Mouse (Mus musculus): ENCODE data around the gene H2-Ob.

The H2-Ob gene

DNA sequence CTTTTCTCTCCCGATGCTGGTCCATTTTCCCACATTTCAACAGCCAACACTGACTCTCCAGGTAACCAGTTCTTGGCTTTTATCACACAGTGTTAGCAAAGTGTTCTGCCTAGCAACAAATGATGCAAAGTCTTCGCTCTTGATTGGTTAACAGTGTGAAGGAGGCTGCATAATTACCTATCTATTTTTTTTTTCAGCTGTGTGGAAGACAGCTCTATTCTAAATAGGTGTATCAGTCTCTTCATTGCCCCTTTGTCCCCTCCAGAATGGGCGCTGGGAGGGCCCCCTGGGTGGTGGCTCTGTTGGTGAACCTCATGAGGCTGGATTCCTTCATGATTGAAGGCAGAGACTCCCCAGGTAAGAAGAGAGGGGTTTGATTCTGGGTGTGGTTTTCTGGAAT, at the start of gene H2-Ob:
TSS of gene H2-Ob (plus strand) at position 198 of the 400 bp plus-strand sequence.
- DNase-seq = peak; percentile 73

DNA sequence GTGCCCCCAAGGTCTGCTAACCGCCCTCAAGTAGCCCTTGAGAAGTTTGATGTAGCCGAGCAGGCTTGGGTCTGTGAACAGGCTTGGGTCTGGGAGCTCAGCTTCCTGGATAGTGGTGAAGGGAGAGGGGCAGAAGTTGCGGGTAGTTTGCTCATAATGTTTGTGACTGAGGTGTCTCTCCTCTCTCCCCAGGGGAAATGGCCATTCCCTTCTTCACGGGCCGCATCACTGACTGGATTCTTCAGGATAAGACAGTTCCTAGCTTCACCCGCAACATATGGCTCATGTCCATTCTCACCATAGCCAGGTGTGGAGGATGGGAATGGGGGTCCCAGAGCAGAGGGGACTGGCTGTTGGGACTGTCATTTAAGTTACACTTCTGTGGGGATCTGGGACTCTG, 49.7 kb upstream of the H2-Ob start:
- no peak for DNase-seq

DNA sequence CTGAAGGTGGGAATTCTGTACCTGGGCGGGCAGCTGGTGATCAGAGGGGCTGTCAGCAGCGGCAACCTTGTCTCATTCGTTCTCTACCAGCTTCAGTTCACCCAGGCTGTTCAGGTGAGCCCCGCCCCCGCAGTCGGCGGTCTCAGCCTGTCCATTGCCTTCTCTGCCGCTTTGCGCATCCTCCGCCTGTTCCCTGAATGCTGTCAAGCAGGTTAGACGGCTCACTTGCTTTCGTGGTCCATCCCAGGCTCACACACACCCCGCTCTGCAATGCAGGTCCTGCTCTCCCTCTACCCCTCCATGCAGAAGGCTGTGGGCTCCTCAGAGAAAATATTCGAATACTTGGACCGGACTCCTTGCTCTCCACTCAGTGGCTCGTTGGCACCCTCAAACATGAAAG, 45.9 kb upstream of the H2-Ob start:
- DNase-seq = no peak

DNA sequence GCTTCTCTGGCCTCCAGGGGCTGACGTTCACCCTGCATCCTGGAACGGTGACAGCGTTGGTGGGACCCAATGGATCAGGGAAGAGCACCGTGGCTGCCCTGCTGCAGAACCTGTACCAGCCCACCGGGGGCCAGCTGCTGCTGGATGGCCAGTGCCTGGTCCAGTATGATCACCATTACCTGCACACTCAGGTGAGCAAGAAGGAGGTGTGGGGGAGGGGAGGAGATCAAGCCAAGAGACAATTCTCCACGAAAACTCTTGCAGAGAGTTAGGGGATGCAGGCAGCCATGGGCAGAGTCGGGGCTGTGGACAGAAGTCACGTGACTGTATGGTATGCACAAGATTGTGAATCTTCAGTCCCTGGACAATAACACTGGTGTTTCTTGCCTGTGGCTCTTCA, 45.2 kb upstream of the H2-Ob start:
- DNase-seq = no peak

DNA sequence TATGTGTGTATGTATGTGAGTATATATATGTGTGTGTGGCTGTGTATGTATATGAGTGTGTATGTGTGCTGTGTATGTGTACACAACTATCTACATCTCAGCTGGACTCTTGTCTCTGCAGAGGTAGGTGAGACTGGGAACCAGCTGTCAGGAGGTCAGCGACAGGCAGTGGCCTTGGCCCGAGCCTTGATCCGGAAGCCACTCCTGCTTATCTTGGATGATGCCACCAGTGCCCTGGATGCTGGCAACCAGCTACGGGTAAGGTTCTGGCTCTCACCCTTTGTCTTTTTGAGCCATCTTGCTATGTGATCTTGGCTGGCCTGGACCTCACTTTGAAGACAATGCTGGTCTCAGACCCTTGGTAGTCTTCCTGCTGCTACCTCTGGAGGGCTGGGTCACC, 44.0 kb upstream of the H2-Ob start:
- no peak for DNase-seq

DNA sequence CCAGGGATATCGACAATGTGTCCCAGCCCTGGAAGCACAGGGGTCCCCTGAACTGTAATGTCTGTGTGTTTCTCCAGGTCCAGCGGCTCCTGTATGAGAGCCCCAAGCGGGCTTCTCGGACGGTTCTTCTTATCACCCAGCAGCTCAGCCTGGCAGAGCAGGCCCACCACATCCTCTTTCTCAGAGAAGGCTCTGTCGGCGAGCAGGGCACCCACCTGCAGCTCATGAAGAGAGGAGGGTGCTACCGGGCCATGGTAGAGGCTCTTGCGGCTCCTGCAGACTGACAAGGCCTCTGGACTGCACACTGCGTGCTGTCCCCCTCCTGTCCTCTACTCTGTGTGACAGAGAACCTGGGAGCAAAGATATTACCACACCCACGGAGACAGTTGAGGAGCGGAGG, 42.2 kb upstream of the H2-Ob start:
- DNase-seq = no peak

DNA sequence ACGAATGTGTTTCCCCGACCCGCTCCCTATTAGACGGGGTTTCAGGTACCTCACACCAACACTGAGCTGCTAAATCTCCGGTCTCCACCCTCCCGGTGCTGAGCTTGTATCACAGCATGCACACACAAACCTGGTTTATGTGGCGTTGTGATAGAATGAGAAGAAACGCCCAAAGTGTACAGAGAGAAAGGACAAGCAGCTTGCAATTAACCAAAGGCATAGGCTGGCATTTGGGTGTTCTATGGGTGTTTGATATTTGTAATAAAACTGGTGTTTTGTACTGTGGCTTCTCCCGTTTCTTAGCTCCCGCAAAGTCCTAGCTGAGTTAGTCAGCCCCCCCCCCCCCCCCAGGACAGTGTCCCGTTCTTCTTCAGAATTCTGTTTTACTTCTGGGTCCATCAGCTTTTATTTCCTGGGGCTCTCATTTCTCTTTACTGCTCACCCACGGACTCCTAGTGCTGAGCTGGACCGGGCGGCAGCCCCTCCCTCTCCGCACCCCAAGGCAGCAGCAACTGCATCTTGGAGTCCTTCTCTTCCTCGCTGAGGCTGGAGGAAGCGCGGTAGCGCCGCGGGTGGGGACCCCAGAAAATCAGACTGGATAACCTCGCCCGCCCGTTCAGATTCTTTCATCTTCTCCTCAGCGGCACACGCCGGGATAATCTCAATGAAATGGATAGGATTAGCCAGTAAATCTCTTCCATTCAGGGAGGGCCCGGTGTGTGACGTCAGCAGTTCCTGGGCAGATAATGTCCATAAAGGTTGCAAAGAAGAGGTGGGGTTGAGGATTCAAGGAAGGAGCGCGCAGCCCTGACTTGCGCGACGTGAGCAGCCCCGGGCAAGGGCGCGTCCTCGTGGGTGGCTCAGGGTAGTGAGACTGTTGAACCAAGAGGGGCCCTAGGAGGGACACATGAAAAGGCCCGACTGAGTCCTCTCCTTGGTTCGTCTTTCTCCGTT, 41.5 kb upstream of the H2-Ob start, which contains the start of gene Psmb8:
TSS of gene Psmb8 (plus strand) at position 781 of the 954 bp plus-strand sequence.
- DNase-seq = peak; percentile 93

DNA sequence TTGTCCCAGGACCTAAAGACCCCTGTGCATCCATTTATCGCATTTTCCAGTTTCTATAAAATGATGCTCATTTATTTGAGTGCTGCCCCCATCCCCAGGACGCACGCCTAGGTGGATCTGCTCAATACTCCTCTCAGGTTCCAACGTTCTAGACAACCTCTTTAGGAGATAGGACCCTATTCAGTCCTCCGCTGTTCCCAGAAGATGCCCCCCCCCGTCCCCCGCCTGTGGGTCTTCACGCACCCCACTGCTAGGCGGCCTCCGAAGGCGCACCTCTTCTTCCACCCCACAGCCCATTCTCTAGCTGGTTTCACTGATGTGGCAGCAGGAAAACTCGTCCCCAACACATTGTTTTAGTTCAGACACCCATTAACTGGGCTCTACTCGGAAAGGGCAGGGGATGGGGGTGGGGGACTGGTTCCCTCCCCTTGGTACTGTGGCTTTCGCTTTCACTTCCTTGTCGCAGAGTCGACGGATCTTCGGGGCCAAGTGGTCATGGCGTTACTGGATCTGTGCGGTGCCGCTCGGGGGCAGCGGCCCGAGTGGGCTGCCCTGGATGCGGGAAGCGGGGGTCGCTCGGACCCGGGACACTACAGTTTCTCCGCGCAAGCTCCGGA, 40.7 kb upstream of the H2-Ob start:
- peak; percentile 64 for DNase-seq

DNA sequence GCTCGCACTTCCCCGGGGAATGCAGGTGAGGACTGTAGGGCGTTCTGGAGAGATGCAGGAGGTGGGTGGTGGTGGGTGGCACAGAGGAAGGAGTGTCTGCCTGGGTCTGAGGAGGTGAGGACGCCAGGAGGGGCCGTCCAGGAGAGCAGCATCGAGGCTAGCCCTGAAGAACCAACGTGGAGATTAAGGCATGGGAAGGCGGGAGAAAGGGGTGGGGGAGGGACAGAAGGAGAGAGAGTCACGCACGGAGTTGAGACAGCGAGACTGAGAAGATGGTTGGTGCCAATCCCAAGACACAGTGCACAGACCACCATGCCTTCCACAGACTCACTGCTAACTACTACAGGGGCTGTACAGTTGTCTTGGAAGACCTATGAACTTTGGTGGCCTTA, 40.2 kb upstream of the H2-Ob start:
- no peak for DNase-seq

DNA sequence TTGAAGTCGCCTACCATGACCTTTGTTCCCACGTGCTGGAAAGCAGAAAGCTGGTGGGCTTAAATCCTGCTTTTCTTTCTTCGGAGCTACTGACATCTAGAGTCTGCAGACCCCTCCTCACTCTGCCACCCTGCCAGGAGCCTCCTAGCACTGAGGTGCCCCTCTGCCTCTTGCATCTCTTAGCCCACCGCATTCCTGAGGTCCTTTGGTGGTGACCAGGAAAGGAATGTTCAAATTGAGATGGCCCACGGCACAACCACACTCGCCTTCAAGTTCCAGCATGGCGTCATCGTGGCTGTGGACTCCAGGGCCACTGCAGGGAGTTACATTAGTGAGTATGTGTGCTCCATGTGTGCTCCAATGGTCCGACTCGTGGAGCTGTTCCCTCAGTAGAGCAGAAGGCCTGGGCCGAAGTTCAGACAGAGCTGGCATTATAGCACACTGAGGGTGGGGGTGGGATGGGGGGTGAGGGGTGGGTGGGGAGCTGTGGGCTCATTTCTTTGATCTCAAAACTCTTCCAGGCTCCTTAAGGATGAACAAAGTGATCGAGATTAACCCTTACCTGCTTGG, 39.6 kb upstream of the H2-Ob start:
- no peak for DNase-seq

DNA sequence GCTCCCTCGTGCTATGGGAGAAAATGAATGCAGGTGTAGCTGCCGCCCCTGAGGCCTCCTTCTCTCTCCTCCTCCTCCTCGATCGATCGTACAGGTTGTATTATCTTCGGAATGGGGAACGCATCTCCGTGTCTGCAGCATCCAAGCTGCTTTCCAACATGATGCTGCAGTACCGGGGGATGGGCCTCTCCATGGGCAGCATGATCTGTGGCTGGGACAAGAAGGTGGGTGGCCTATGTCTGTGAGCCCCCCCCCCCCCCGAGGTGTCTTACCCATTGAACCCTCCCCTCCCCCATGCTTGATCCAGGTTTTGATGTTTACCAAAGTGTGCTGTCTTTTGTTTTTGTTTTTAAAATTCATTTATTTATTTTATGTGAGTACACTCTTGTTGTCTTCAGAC, 38.7 kb upstream of the H2-Ob start:
- DNase-seq = no peak

DNA sequence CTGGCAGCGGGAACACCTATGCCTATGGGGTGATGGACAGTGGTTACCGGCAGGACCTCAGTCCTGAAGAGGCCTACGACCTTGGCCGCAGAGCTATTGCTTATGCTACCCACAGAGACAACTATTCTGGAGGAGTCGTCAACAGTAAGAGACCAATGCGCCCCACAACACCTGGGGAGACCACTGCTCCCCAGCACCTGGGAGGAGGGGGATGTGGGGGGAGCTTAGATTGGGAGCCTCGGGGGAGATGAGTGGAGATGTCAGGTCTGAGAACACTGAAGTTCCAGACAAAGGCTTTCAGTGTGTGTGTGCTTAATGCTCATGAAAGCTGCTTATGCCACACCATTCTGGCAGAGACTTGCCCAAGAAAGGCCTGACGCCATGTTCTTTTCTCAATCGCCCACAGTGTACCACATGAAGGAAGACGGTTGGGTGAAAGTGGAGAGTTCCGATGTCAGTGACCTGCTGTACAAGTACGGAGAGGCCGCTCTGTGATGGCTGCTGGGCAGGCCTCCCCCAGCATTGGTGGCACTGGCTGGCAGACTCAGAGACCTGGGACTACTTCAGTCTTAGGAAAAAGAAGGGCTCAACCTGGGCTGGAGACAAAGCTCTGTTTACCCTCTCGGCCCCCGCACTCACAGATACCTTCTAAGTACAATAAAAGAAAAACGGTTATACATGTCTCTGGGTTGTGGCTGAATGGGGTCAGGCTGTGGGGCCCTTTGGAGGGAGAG, 37.8 kb upstream of the H2-Ob start:
- DNase-seq = no peak

DNA sequence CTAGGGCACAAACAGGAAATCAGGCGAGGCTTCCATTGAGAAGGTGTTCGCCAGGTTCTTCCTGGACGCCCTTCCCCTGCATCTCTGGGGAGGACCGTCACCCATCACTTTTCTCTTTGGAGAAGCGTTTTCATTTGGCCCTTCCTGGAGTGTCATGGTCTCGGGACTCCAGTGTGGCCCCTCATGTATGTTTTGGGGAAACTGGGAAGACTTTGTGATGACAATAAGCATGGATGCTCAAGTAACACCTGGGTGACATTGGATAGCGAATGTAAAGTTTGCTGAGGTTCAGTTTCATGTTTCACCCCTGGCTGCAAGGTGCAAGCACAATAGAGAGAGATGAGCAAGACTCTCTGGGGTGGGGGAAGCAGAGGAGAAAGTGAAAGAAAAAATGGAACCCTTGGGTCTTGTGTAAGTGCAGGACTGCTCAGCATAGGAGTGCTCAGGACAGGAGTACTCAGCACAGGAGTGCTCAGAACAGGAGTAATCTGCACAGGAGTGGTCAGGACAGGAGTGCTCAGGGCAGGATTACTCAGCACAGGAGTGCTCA, 37.1 kb upstream of the H2-Ob start:
- DNase-seq = no peak

DNA sequence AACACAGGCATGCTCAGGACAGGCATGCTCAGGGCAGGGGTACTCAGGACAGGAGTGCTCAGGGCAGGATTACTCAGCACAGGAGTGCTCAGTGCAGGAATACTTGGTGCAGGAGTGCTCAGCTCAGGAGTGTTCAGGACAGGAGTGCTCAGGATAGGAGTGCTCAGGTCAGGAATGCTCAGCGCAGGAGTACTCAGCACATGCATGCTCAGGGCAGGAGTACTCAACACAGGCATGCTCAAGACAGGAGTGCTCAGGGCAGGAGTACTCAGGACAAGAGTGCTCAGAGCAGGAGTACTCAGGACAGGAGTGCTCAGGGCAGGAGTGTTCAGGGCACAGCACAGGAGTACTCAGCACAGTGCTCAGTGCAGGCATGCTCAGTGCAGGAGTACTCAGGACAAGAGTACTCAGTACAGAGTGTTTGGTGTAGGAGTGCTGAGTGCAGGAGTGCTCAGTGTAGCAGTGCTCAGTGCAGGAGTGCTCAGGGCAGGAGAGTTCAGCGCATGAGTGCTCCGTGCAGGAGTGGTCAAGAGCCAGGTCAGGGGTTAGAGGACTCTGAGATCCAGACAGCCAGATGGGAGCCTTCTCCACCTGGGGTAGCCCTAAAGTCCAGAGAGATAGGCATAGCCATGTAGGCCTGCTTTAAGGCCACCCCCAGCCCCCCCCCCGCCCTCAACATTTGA, 35.8 kb upstream of the H2-Ob start:
- DNase-seq = no peak

DNA sequence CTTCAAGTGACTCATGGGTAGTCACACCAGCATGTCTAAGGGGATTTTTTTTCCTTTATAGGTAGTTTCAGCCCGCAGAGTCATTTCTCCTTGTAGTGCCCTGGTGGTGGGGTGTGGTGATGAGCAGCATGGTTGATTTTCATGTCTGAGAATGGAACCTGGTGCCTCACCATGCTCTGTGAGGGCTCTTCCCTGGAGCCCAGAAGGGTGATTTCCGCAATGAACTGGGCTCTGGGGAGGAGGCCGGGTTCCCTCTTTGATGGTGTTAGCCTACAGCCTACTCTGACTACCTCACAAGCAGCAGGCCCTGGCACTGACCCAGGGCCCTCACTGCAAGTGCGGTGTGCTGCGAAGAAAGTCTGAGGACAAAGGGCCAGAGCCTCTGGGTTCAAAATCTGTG, 35.3 kb upstream of the H2-Ob start, which contains the start of gene Tap2:
TSS of gene Tap2 (plus strand) at position 84 of the 400 bp plus-strand sequence.
- DNase-seq = no peak

DNA sequence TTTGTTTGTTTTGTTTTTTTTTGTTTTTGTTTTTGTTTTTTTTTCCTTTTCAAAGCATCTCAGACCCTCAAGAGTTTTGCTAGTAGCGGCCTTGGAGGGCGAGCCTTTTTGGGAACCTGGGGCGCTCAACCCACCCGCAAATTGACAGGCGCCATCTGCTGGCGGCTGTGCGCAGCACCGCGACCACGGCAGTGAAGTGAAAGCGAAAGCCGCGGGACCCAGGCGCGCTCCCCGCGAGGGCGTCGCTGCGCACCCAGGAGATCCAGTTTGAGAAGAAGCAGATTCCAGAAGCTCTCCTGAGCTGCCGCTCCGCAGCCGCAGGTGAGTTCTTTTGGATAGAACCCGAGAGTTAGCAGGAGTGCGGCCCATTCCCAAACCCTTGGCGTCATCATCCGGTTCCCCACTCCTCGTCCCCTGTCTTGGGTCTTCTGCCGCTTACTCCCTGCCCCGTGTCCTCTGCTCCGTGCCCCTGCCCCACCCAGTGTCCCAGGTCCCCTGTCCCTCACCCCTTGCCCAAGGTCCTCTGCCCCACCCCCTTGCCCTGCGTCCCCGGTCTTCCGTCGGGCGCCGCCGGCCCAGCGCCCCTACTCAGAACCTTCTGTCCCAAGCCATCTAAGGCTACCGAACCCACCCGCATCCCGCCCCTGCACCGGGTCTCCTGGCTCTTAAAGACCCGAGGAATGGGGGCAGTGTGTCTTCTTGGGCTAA, 34.2 kb upstream of the H2-Ob start:
- DNase-seq = peak; percentile 92

DNA sequence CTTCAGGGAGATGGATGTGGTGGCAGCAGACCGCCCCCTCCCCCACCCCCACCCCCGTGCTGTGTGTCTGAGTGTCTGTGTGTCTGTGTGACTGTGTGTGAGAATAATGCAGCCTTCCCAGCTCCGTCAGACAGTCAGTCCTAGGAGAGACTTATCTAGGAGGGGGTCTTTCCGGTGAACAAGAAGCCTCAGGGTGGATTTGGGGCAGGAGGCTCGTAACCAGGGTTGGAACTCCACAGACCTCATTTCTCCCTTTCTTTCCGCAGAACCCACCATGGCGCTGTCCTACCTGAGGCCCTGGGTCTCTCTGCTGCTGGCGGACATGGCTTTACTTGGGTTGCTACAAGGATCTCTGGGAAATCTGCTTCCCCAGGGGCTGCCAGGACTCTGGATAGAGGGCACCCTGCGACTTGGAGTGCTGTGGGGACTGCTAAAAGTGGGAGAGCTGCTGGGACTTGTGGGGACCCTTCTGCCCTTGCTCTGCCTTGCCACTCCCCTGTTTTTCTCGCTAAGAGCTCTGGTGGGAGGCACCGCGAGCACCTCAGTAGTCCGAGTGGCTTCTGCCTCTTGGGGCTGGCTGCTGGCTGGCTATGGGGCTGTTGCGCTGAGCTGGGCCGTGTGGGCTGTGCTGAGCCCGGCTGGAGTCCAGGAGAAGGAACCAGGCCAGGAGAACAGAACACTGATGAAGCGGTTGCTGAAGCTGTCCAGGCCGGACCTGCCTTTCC, 33.5 kb upstream of the H2-Ob start:
- DNase-seq = no peak

DNA sequence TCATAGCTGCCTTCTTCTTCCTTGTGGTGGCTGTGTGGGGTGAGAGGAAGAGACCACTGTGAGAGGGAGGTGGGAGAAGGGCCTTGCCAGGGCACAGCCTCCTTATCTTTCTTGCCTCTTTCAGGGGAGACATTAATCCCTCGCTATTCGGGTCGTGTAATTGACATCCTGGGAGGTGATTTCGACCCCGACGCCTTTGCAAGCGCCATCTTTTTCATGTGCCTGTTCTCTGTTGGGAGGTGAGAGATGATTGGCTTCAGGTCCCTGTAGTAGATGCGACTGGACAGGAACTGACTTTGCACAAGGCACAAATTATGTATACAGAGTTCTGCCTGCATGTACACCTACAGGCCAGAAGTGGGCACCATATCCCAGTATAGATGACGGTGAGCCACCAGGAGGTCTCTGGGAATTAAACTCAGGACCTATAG, 32.9 kb upstream of the H2-Ob start:
- DNase-seq = peak; percentile 46

DNA sequence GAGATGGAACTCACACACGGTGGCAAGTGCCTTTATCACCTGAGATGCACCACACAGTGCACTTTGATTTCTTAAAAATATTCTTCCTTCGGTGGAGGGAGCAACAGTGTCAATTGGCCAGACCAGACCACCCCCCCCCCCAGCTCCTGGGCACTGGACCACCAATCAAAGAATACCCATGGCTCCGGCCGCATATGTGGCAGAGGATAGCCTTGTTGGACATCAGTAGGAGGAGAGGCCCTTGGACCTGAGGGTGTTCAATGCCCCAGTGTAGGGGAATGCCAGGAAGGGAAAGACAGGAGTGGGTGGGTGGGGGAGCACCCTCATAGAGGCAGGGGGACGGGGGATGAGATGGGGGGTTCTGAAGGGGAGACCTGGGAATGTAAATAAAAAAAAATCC, 32.0 kb upstream of the H2-Ob start:
- DNase-seq = no peak

DNA sequence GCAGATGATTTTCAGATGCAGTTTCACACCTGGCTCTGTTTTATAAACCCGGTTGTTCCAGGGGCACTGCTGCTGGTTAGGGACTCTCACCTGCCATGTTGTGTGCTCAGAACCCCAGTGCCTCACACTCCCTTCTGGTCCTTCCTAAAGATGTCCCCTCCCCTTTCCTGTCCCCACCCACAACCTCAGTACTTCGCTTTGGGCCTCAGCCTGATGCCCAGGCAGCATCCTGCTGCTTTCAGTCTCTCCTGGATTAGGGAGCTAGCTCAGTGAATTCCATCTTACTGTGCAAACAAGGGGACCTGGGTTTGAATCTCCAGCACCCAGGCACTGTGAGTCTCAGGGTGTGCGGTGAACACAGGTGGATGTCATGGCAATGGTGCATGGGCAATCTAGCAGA, 31.2 kb upstream of the H2-Ob start:
- no peak for DNase-seq

DNA sequence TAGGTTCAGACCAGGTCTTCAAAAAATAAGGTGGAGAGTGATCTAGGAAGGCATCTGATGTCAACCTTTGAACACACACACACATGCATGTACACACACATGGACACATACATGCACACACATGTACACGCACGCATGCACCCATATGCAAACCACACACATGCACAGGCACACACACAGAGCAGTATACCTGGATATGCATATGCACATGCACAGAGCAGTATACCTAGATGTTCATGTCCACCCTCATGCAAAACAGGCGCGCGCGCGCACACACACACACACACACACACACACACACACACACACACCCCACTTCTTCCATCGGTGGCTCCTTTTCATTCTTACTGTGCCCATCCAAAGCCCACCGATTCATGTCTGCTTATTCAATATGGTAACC, 30.8 kb upstream of the H2-Ob start:
- DNase-seq = no peak

Measured in kidney, postnatal 14 days (tissue).